Mouse (Mus musculus) T-helper 2 cell (primary cell): ENCODE measurements at regions not wholly inside any gene's neighbourhood (a gene's known extent, or its start where the extent isn't known, plus 50 kb on each side); places are given as distances from the start of the nearest gene placed in this dataset.
"Not testable (repeated sequence)": the region's sequence is repeated elsewhere in the genome, so short reads cannot be mapped to it uniquely, and the experiment has no call there.

Source experiments
- in situ Hi-C: fragments of 300-600 bp; cut with MboI, MseI; formaldehyde crosslinking; loops from one replicate; pipeline ENCODE4 v1.15.1; 2025; ENCODE audit warnings: high pct_unique_total_duplicates

- in situ Hi-C loops = loop anchor here (5.0 kb wide), 1 partner anchor 825 kb away; no protein-coding TSS in a partner anchor
These were observed 188.2 kb upstream of the Asap2 start for GRCm38 (mm10) chr12:20802027-20802426.

DNA sequence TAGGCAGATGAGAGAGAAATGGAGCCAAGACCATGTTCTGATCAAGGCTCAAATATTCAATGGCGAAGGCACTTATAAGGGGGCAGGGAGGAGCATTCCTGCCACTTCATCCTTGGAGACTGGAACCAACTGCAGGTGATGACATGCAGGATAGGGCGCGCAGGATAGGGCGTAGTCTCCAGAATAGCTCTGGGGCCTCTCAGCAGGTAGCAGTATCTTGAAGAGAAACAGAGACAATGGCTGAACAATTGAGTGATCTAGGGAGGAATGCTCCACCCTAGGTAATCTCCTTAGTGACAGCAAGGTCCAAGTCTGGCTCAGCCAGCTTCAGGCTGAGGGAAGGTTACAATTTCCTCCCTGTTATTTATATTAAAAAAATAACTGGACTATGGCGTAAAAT, 184.8 kb upstream of the Asap2 start:
- in situ Hi-C loops = not testable (repeated sequence)

GRCm38 (mm10) chr12:20806681-20807080, 183.6 kb upstream of the Asap2 start:
- in situ Hi-C loops = no loop called here

DNA sequence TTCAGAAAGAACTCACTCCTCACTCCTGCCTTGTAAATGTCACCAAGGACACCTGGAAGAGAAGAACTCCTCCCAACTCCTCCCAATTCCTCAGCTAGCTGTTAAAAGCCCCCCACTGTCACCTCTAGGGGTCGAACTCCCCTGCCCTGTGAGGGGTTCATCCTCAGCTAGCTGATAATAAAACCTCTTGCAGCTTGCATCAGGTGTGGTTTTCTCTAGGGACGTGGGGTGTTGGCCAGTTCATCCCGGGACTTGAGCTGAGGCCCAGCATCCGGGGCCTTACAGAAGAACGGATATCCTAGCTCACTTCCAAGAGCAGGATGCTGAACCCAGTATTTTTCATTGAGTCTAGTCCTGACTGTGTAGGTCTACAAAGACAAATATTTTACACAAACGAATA, 176.4 kb upstream of the Asap2 start:
- in situ Hi-C loops = not testable (repeated sequence)

DNA sequence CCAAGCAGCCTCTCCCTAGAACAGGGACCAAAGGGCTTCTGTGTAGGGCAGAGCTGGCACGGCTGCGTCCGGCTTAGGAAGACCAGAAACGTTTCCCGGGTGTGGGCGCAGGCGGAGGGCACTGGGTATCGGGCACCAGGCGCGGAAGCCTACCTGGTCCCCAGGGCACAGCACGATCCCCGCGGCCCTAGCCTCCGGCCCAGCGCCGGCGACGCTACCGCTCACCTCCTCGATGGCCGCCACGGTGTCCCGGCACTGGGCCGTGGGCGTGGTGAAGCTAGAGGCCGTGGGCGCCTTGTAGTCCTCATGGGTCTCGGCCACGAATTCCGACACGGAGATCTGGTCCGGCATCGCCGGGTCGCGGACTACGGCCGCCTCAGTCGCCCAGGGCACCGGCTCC, 175.1 kb upstream of the Asap2 start:
- in situ Hi-C loops = not testable (repeated sequence)

GRCm38 (mm10) chr12:20815599-20815998, 174.7 kb upstream of the Asap2 start:
- in situ Hi-C loops = no loop called here

GRCm38 (mm10) chr12:20843661-20844320, 146.5 kb upstream of the Asap2 start:
- in situ Hi-C loops = not testable (repeated sequence)

DNA sequence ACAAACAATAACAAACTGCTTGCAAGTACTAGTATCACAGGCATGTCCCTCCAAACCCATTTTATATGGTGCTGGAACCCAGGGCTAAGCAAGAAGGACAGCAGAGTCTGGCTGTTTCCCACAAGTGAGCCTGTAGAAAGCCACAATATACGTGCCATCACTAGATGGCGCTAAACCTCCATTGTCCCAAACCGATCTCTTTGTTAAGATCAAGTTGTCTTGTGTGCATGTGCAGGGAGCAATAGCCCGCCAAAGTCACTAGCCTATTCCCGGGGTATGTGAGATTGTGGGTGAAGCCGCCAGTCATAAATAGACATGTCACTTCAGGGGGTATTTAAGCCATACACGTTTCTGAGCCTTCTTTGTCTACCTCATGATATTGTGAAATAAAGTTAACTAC, 145.4 kb upstream of the Asap2 start:
- in situ Hi-C loops = not testable (repeated sequence)

DNA sequence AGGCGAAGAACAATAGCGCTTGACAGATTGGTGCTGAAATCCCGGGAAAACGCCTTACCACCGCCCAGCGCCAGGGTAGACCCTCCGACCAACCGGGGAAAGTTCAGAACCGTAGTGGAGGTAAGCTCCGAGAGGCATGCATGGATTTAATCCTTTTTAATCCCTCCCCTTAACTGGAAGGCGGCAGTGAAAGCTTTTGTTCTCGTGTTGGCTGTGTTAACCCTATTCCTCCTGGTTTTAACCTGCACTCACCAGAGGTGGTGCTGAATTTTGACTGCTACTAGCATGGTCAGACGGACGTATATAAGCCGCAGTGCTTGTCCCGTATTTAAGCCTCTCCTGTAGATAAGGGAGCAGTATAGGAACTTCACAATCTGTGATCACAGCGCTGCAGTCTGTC, 145.0 kb upstream of the Asap2 start:
- in situ Hi-C loops = no loop called here

- in situ Hi-C loops = not testable (repeated sequence)
These were observed 106.2 kb upstream of the Asap2 start for GRCm38 (mm10) chr12:20884104-20884503.

- in situ Hi-C loops = loop anchor here (10.0 kb wide), 1 partner anchor 374 kb away; no protein-coding TSS in a partner anchor
These were observed 69.4 kb upstream of the Asap2 start for GRCm38 (mm10) chr12:20920653-20921397.

GRCm38 (mm10) chr12:20921398-20922023, 68.7 kb upstream of the Asap2 start:
- in situ Hi-C loops = loop anchor here (10.0 kb wide), 1 partner anchor 373 kb away; no protein-coding TSS in a partner anchor

- in situ Hi-C loops = loop anchor here (10.0 kb wide), 1 partner anchor 366 kb away; no protein-coding TSS in a partner anchor
These were observed 61.3 kb upstream of the Asap2 start for GRCm38 (mm10) chr12:20928966-20929365.
